Mouse (Mus musculus) CH12.LX (cell line): ENCODE data around the gene Gm21970. TPM values are rescaled to one million over a fixed set of nuclear protein-coding genes. Genes with fewer than 3 reads are reported as not detected.
A peak's percentile ranks its signal among the peaks of the same experiment; 100 is the strongest.

ENCODE experiments used
- DNase-seq: peaks from one replicate; pipeline ENCODE4 v3.0.0-alpha.2; 2013; ENCODE audit errors: extremely low read depth
- H3K27ac ChIP-seq: 2 replicates; pipeline ENCODE4 v1.5.1; 2012; ENCODE audit warnings: low read depth, mild to moderate bottlenecking, control low read depth, moderate library complexity; ENCODE audit not compliant: insufficient read depth
- H3K27me3 ChIP-seq: replicated peaks from 2 replicates; pipeline ENCODE3; 2012; ENCODE audit warnings: inconsistent platforms
- H3K36me3 ChIP-seq, 2 experiments: replicated peaks in 1 of 2; 2 replicates each; pipeline versions ENCODE3 to v1.6.1; 2012; ENCODE audit warnings: inconsistent platforms in 1 of 2, low read length in 1 of 2, mild to moderate bottlenecking in 1 of 2, mixed read lengths in 1 of 2, moderate library complexity in 1 of 2; ENCODE audit not compliant: control insufficient read depth in 1 of 2, insufficient read depth in 1 of 2
- H3K4me1 ChIP-seq, 2 experiments: 2 replicates each; pipeline ENCODE4 v1.6.1; 2012; ENCODE audit warnings: inconsistent platforms in 1 of 2, moderate library complexity in 1 of 2; ENCODE audit not compliant: insufficient read depth in 2 of 2, control insufficient read depth in 1 of 2
- H3K4me2 ChIP-seq: 2 replicates; pipeline ENCODE4 v1.6.1; 2012; ENCODE audit warnings: low read depth, mild to moderate bottlenecking, control low read depth; ENCODE audit not compliant: poor library complexity, insufficient read depth, severe bottlenecking
- H3K4me3 ChIP-seq, 3 experiments: fragments of 150-350 bp in 1 of 3; sonication (generic) in 1 of 3; replicated peaks in 1 of 3; 2 replicates each; pipeline versions ENCODE3 to v1.5.1; 2011 to 2012; ENCODE audit warnings: low read depth in 2 of 3, low read length in 2 of 3, mild to moderate bottlenecking in 2 of 3, moderate library complexity in 2 of 3, control low read depth in 1 of 3, improper control_type of control experiment in 1 of 3, inconsistent platforms in 1 of 3, mixed read lengths in 1 of 3; ENCODE audit not compliant: poor library complexity in 1 of 3
- H3K79me2 ChIP-seq: replicated peaks from 2 replicates; pipeline ENCODE4 v1.6.1; 2012; ENCODE audit warnings: mild to moderate bottlenecking, moderate library complexity; ENCODE audit not compliant: control insufficient read depth, poor library complexity, insufficient read depth, severe bottlenecking; ENCODE audit errors: extremely low read depth
- H3K9ac ChIP-seq: 2 replicates; pipeline ENCODE4 v1.6.1; 2012; ENCODE audit warnings: low read depth, mild to moderate bottlenecking, control low read depth, moderate library complexity; ENCODE audit not compliant: insufficient read depth
- H3K9me3 ChIP-seq: replicated peaks from 2 replicates; pipeline ENCODE3; 2012; ENCODE audit warnings: low read length, inconsistent platforms, mixed read lengths
- BHLHE40 ChIP-seq: IDR thresholded peaks from 2 replicates; pipeline ENCODE4 v1.6.1; 2011; ENCODE audit warnings: mild to moderate bottlenecking, low read depth, low read length, improper control_type of control experiment
- CHD1 ChIP-seq: IDR thresholded peaks from 2 replicates; pipeline ENCODE4 v1.6.1; 2012; ENCODE audit warnings: low read depth, low read length, improper control_type of control experiment, inconsistent platforms
- CHD2 ChIP-seq: IDR thresholded peaks from 2 replicates; pipeline ENCODE4 v1.6.1; 2011; ENCODE audit warnings: low read length, improper control_type of control experiment
- CTCF ChIP-seq, 2 experiments: IDR thresholded peaks in 1 of 2; conservative IDR thresholded peaks in 1 of 2; 2 replicates each; pipeline ENCODE4 v1.5.1; 2011 to 2012; ENCODE audit warnings: low read depth in 2 of 2, low read length in 2 of 2, improper control_type of control experiment in 1 of 2, inconsistent platforms in 1 of 2, mild to moderate bottlenecking in 1 of 2, moderate library complexity in 1 of 2
- ELF1 ChIP-seq: IDR thresholded peaks from 2 replicates; pipeline ENCODE4 v1.6.1; 2014; ENCODE audit warnings: low read depth, mild to moderate bottlenecking, inconsistent platforms, low read length, improper control_type of control experiment
- EP300 ChIP-seq: IDR thresholded peaks from 2 replicates; pipeline ENCODE4 v1.6.1; 2011; ENCODE audit warnings: low read length, improper control_type of control experiment
- ETS1 ChIP-seq: conservative IDR thresholded peaks from 2 replicates; pipeline ENCODE4 v1.6.1; 2012; ENCODE audit warnings: low read depth, mild to moderate bottlenecking, inconsistent platforms, low read length, improper control_type of control experiment, moderate library complexity
- IRF4 ChIP-seq: IDR thresholded peaks from 2 replicates; pipeline ENCODE4 v1.6.1; 2014; ENCODE audit warnings: low read depth, mild to moderate bottlenecking, inconsistent platforms, low read length, improper control_type of control experiment
- JUN ChIP-seq: IDR thresholded peaks from 2 replicates; pipeline ENCODE4 v1.6.1; 2011; ENCODE audit warnings: low read depth, mild to moderate bottlenecking, low read length, improper control_type of control experiment, moderate library complexity; ENCODE audit not compliant: insufficient read depth
- JUND ChIP-seq: conservative IDR thresholded peaks from 2 replicates; pipeline ENCODE4 v1.6.1; 2011; ENCODE audit warnings: low read depth, low read length, improper control_type of control experiment
- MAFK ChIP-seq: IDR thresholded peaks from 2 replicates; pipeline ENCODE4 v1.6.1; 2011; ENCODE audit warnings: low read length, improper control_type of control experiment; ENCODE audit not compliant: insufficient replicate concordance
- MAZ ChIP-seq: IDR thresholded peaks from 2 replicates; pipeline ENCODE4 v1.6.1; 2012; ENCODE audit warnings: low read depth, mild to moderate bottlenecking, inconsistent platforms, low read length, improper control_type of control experiment, moderate library complexity
- MEF2A ChIP-seq: IDR thresholded peaks from 2 replicates; pipeline ENCODE4 v1.6.1; 2014; ENCODE audit warnings: low read depth, mild to moderate bottlenecking, inconsistent platforms, low read length, improper control_type of control experiment, borderline replicate concordance
- MXI1 ChIP-seq: IDR thresholded peaks from 2 replicates; pipeline ENCODE4 v1.6.1; 2011; ENCODE audit warnings: mild to moderate bottlenecking, low read depth, low read length, improper control_type of control experiment
- MYC ChIP-seq: IDR thresholded peaks from 2 replicates; pipeline ENCODE4 v1.6.1; 2011; ENCODE audit warnings: low read depth, mild to moderate bottlenecking, improper control_type of control experiment, low read length
- NELFE ChIP-seq: IDR thresholded peaks from 2 replicates; pipeline ENCODE4 v1.6.1; 2011; ENCODE audit warnings: low read depth, low read length, improper control_type of control experiment
- NRF1 ChIP-seq: IDR thresholded peaks from 2 replicates; pipeline ENCODE4 v1.6.1; 2014; ENCODE audit warnings: low read depth, mild to moderate bottlenecking, inconsistent platforms, low read length, improper control_type of control experiment, moderate library complexity
- PAX5 ChIP-seq: IDR thresholded peaks from 2 replicates; pipeline ENCODE4 v1.6.1; 2012; ENCODE audit warnings: low read length, inconsistent platforms, mixed read lengths
- POLR2A ChIP-seq: IDR thresholded peaks from 2 replicates; pipeline ENCODE4 v1.6.1; 2011; ENCODE audit warnings: low read depth, mild to moderate bottlenecking, improper control_type of control experiment, low read length
- POLR2AphosphoS2 ChIP-seq: IDR thresholded peaks from 2 replicates; pipeline ENCODE4 v1.6.1; 2011; ENCODE audit warnings: low read depth, low read length, improper control_type of control experiment
- RAD21 ChIP-seq: IDR thresholded peaks from 2 replicates; pipeline ENCODE4 v1.6.1; 2011; ENCODE audit warnings: low read depth, mild to moderate bottlenecking, low read length, improper control_type of control experiment, moderate library complexity
- RCOR1 ChIP-seq: conservative IDR thresholded peaks from 2 replicates; pipeline ENCODE4 v1.6.1; 2012; ENCODE audit warnings: low read depth, mild to moderate bottlenecking, inconsistent platforms, low read length, improper control_type of control experiment
- SIN3A ChIP-seq: IDR thresholded peaks from 2 replicates; pipeline ENCODE4 v1.6.1; 2012; ENCODE audit warnings: low read length, improper control_type of control experiment, inconsistent platforms
- SMC3 ChIP-seq: IDR thresholded peaks from 2 replicates; pipeline ENCODE4 v1.6.1; 2011; ENCODE audit warnings: low read depth, low read length, improper control_type of control experiment
- TBP ChIP-seq: conservative IDR thresholded peaks from 2 replicates; pipeline ENCODE4 v1.6.1; 2011; ENCODE audit warnings: low read depth, low read length, improper control_type of control experiment
- TCF12 ChIP-seq: IDR thresholded peaks from 2 replicates; pipeline ENCODE4 v1.6.1; 2014; ENCODE audit warnings: low read depth, mild to moderate bottlenecking, inconsistent platforms, low read length, improper control_type of control experiment
- USF1 ChIP-seq: IDR thresholded peaks from 2 replicates; pipeline ENCODE4 v1.6.1; 2014; ENCODE audit warnings: low read depth, mild to moderate bottlenecking, inconsistent platforms, low read length, improper control_type of control experiment
- USF2 ChIP-seq: conservative IDR thresholded peaks from 2 replicates; pipeline ENCODE4 v1.6.1; 2011; ENCODE audit warnings: low read depth, low read length, improper control_type of control experiment
- ZC3H11A ChIP-seq: IDR thresholded peaks from 2 replicates; pipeline ENCODE4 v1.6.1; 2012; ENCODE audit warnings: low read depth, mild to moderate bottlenecking, inconsistent platforms, low read length, improper control_type of control experiment
- ZKSCAN1 ChIP-seq: IDR thresholded peaks from 2 replicates; pipeline ENCODE4 v1.6.1; 2012; ENCODE audit warnings: low read depth, inconsistent platforms, low read length, improper control_type of control experiment, borderline replicate concordance
- ZMIZ1 ChIP-seq: IDR thresholded peaks from 2 replicates; pipeline ENCODE4 v1.6.1; 2012; ENCODE audit warnings: low read depth, mild to moderate bottlenecking, inconsistent platforms, low read length, improper control_type of control experiment
- ZNF384 ChIP-seq: IDR thresholded peaks from 2 replicates; pipeline ENCODE4 v1.6.1; 2012; ENCODE audit warnings: low read depth, low read length, improper control_type of control experiment, inconsistent platforms
- dilution Hi-C: fragments of 300-500 bp; cut with MboI; formaldehyde crosslinking; loops from 2 replicates; pipeline ENCODE4 v1.14.3; 2020; ENCODE audit warnings: low sequenced_read_pairs; ENCODE audit not compliant: extremely low pct_unique_long_range_greater_than_20kb, extremely low pct_ligation_motif_present
- in situ Hi-C: fragments of 300-500 bp; cut with MboI; formaldehyde crosslinking; loops from 3 replicates; pipeline ENCODE4 v1.14.3; 2019; ENCODE audit warnings: low sequenced_read_pairs, low pct_ligation_motif_present, low pct_unique_long_range_greater_than_20kb, mixed read lengths
- polyA plus RNA-seq: library from polyadenylated mRNA; unstranded; fragments of >175 nt; gene quantifications from 2 replicates; pipeline ENCODE4 v1.2.1, GENCODE M21; 2012; ENCODE audit warnings: low read depth; ENCODE audit not compliant: insufficient read length
- total RNA-seq, 2 experiments: library from RNA; depleted of rRNA; stranded (reverse); fragments of 300-350 nt in 1 of 2; fragments of >200 nt in 1 of 2; gene quantifications; 2 replicates each; pipeline ENCODE4 v1.2.3; 2012 to 2014

Gene Gm21970
- total and polyA plus RNA-seq, 3 experiments, result not detected

- in situ Hi-C loops, result loop anchor here (5.0 kb wide), 1 partner anchor 80 kb away; the partner anchor contains the start of gene Ifnar2
Observed at GRCm38 (mm10) chr16:91452363-91452896, 60.9 kb downstream of the Gm21970 start.

GRCm38 (mm10) chr16:91455868-91456267 lies 64.3 kb downstream of the Gm21970 start:
- H3K27ac ChIP-seq, result no peak overlapping the region
- TF ChIP-seq ZC3H11A (no peak), PAX5 (no peak), POLR2AphosphoS2 (no peak), POLR2A (no peak), MYC (no peak), NELFE (no peak), MEF2A (peak; percentile 22; the same call in 1 of the 2 replicates), ZNF384 (no peak), NRF1 (no peak), ZMIZ1 (no peak), CHD1 (no peak), ETS1 (no peak), TCF12 (peak; percentile 56), ELF1 (no peak), RCOR1 (0 out of 2 replicates have a peak, but pooled peaks have one; percentile 58), BHLHE40 (peak; percentile 33; the same call in 1 of the 2 replicates), CHD2 (peak; percentile 36; the same call in 1 of the 2 replicates), USF2 (no peak), TBP (no peak), USF1 (no peak), MAFK (no peak), RAD21 (no peak), CTCF (conservative IDR thresholded peaks at IDR 0.05 in 1 of 2, IDR thresholded peaks at IDR 0.05 in 1 of 2; ENCODE audit: low read depth in 2 of 2, low read length in 2 of 2) (no peak), MXI1 (no peak), MAZ (no peak), JUN (peak; percentile 47; the same call in 1 of the 2 replicates), JUND (peak; percentile 48; the same call in 1 of the 2 replicates), IRF4 (peak; percentile 90), SMC3 (no peak), SIN3A (0 out of 2 replicates have a peak, but pooled peaks have one; percentile 20), EP300 (peak; percentile 85), ZKSCAN1 (no peak)

More at GRCm38 (mm10) chr16:91452363-91452896, 60.9 kb downstream of the Gm21970 start:
- H3K27me3 ChIP-seq, result no peaks in the 10 kb centered on the region
- no peak overlapping the region for H3K4me3 ChIP-seq
- H3K9ac ChIP-seq, result 0 out of 2 replicates have a peak overlapping the region, but pooled peaks have one; percentile 4
- peaks cover 0 to 2% of the 10 kb centered on the region in 2 experiments for H3K36me3 ChIP-seq
- dilution Hi-C loops, result no loop called here
- peaks cover 27 to 76% of the 10 kb centered on the region in 2 experiments for H3K4me1 ChIP-seq
- H3K79me2 ChIP-seq, result no peaks in the 10 kb centered on the region
- no peak for DNase-seq
- peak overlapping the region; percentile 59 for H3K27ac ChIP-seq
- H3K4me2 ChIP-seq, result peak overlapping the region; percentile 30
- peaks cover 3% of the 10 kb centered on the region for H3K9me3 ChIP-seq
- TF ChIP-seq ETS1 (0 out of 2 replicates have a peak, but pooled peaks have one; percentile 16), ELF1 (no peak), USF2 (no peak)

More at GRCm38 (mm10) chr16:91455868-91456267, 64.3 kb downstream of the Gm21970 start:
- dilution Hi-C loops, result no loop called here
- H3K27me3 ChIP-seq, result no peaks in the 10 kb centered on the region
- peak overlapping the region; percentile 20 for H3K9ac ChIP-seq
- H3K4me3 ChIP-seq, result no peak overlapping the region
- no peak for DNase-seq
- H3K79me2 ChIP-seq, result no peaks in the 10 kb centered on the region
- H3K4me2 ChIP-seq, result no peak overlapping the region
- in situ Hi-C loops, result no loop called here
- peaks cover 25 to 65% of the 10 kb centered on the region in 2 experiments for H3K4me1 ChIP-seq
- H3K9me3 ChIP-seq, result peaks cover 8% of the 10 kb centered on the region
- H3K36me3 ChIP-seq, result peaks cover 0 to 3% of the 10 kb centered on the region in 2 experiments
